Mouse (Mus musculus): ENCODE measurements around the gene Zfp788. TPM values are rescaled to one million over a fixed set of nuclear protein-coding genes. Genes with fewer than 3 reads are reported as not detected.
"Not testable (repeated sequence)": the region's sequence is repeated elsewhere in the genome, so short reads cannot be mapped to it uniquely, and the experiment has no call there.

Zfp788 gene
- polyA plus RNA-seq, 1 experiment from 2014 or later, result 33.5 TPM

GRCm38 (mm10) chr7:41674326-41674725 lies 41.3 kb downstream of the Zfp788 start:
- not testable (repeated sequence) for H3K27me3 ChIP-seq (ENCODE audit: control insufficient read depth, insufficient read depth, low read length); H3K27ac ChIP-seq (replicated peaks; ENCODE audit: low read depth, low read length); H3K4me1 ChIP-seq (ENCODE audit: control insufficient read depth, insufficient read depth, low read length); H3K4me2 ChIP-seq (ENCODE audit: low read length); H3K9ac ChIP-seq (replicated peaks; ENCODE audit: low read length); DNase-seq; H3K36me3 ChIP-seq (ENCODE audit: control insufficient read depth, insufficient read depth, low read length); H3K4me3 ChIP-seq (replicated peaks; ENCODE audit: low read depth, low read length); ATAC-seq (ENCODE audit: low FRiP score, low TSS enrichment)
- H3K9me3 ChIP-seq (ENCODE audit: control insufficient read depth, low read length), result peaks cover 16% of the 10 kb centered on the region
- WGBS, result 67% methylated on average over 1 of the region's 1 CpGs

Other genes starting within 250 kb of the Zfp788 start
- gene AI987944, start 239.8 kb upstream of the Zfp788 start, polyA plus RNA-seq (2014; fragmentation: Nextera tagmentation; extraction: Ambion mirVana), result 6.9 and 9.6 TPM in 2 replicates
- gene Vmn2r57, start 184.5 kb upstream of the Zfp788 start, polyA plus RNA-seq (2014; fragmentation: Nextera tagmentation; extraction: Ambion mirVana), result 0.47 and 0.51 TPM in 2 replicates
- 0.11 and 0.18 TPM in 2 replicates for gene Gm20449, start 133.8 kb upstream of the Zfp788 start, polyA plus RNA-seq (2014; fragmentation: Nextera tagmentation; extraction: Ambion mirVana)
- 3.6 and 4.5 TPM in 2 replicates for gene AW146154, start 133.3 kb upstream of the Zfp788 start, polyA plus RNA-seq (2014; fragmentation: Nextera tagmentation; extraction: Ambion mirVana)
- gene Gm6871, start 59.5 kb upstream of the Zfp788 start, polyA plus RNA-seq (2014; fragmentation: Nextera tagmentation; extraction: Ambion mirVana), result not detected in 2 replicates
- gene 2610021A01Rik, start 34.0 kb upstream of the Zfp788 start, polyA plus RNA-seq (2014; fragmentation: Nextera tagmentation; extraction: Ambion mirVana), result 18.5 and 19.5 TPM in 2 replicates
- not detected in 2 replicates for gene Vmn2r58, start 239.5 kb downstream of the Zfp788 start, polyA plus RNA-seq (2014; fragmentation: Nextera tagmentation; extraction: Ambion mirVana)

Measured in midbrain, embryonic 14.5 days (tissue).